Mouse (Mus musculus) small intestine, adult 2 months (tissue): ENCODE data around the gene Gm20388. TPM values are rescaled to one million over a fixed set of nuclear protein-coding genes. Genes with fewer than 3 reads are reported as not detected.

ENCODE experiments used
- H3K27ac ChIP-seq: fragments of 200-500 bp; 2 replicates; pipeline ENCODE4 v1.5.1; 2012; ENCODE audit warnings: low read depth, low read length, control low read depth, inconsistent platforms; ENCODE audit not compliant: insufficient read depth
- H3K27me3 ChIP-seq: fragments of 200-500 bp; 2 replicates; pipeline ENCODE4 v1.6.1; 2012; ENCODE audit warnings: mild to moderate bottlenecking, moderate library complexity, low read length, inconsistent platforms; ENCODE audit not compliant: control insufficient read depth, insufficient read depth
- H3K36me3 ChIP-seq: fragments of 200-500 bp; 2 replicates; pipeline ENCODE4 v1.6.1; 2012; ENCODE audit warnings: mild to moderate bottlenecking, low read length, control low read depth, inconsistent platforms; ENCODE audit not compliant: control insufficient read depth, insufficient read depth
- H3K4me1 ChIP-seq: fragments of 200-500 bp; 2 replicates; pipeline ENCODE4 v1.6.1; 2012; ENCODE audit warnings: low read length, inconsistent platforms, mixed read lengths; ENCODE audit not compliant: control insufficient read depth, insufficient read depth, insufficient read length
- H3K4me3 ChIP-seq: fragments of 200-500 bp; 2 replicates; pipeline ENCODE4 v1.5.1; 2012; ENCODE audit warnings: low read depth, mild to moderate bottlenecking, control low read depth, inconsistent platforms, low read length, moderate library complexity
- CTCF ChIP-seq: fragments of 200-500 bp; IDR thresholded peaks from 2 replicates; pipeline ENCODE4 v1.5.1; 2012; ENCODE audit warnings: low read depth, mild to moderate bottlenecking, control low read depth, inconsistent platforms, low read length, moderate library complexity, mixed read lengths; ENCODE audit not compliant: insufficient replicate concordance, insufficient read length; ENCODE audit errors: extremely low read depth
- POLR2A ChIP-seq: fragments of 200-500 bp; IDR thresholded peaks from 2 replicates; pipeline ENCODE4 v1.6.1; 2012; ENCODE audit warnings: low read depth, mild to moderate bottlenecking, control low read depth, inconsistent platforms, low read length, moderate library complexity
- WGBS: fragments of 180-500 bp; shearing (Covaris S2); methylation state at CpG from one replicate; pipeline ENCODE4 v1.1.7; 2018; 5-methylcytosine and 5-hydroxymethylcytosine counted together
- polyA plus RNA-seq: library from polyadenylated mRNA; depleted of rRNA; stranded (reverse); fragments of >200 nt; gene quantifications from 2 replicates; pipeline ENCODE4 v1.2.3, GENCODE M21; 2012

The Gm20388 gene
- polyA plus RNA-seq, 1 experiment, result 37.3 TPM

GRCm38 (mm10) chr8:122124326-122124725 is 2213.7 kb downstream of the Gm20388 start:
- Histone ChIP-seq H3K4me3 (no peak overlapping the region), H3K36me3 (no peaks in the 10 kb centered on the region), H3K4me1 (no peaks in the 10 kb centered on the region), H3K27me3 (no peaks in the 10 kb centered on the region), H3K27ac (no peak overlapping the region)
- 94% methylated on average over 3 of the region's 3 CpGs for WGBS
- no peak for TF ChIP-seq POLR2A
- TF ChIP-seq CTCF, result no peak

- H3K36me3 ChIP-seq, result no peaks in the 10 kb centered on the region
- 68% methylated on average over 8 of the region's 8 CpGs for WGBS
- H3K4me1 ChIP-seq, result no peaks in the 10 kb centered on the region
- no peak overlapping the region for H3K4me3 ChIP-seq
- H3K27me3 ChIP-seq, result no peaks in the 10 kb centered on the region
- TF ChIP-seq CTCF, result no peak
- TF ChIP-seq POLR2A, result no peak
- H3K27ac ChIP-seq, result no peak overlapping the region
These were observed 2216.0 kb downstream of the Gm20388 start for GRCm38 (mm10) chr8:122126659-122127058.

- TF ChIP-seq POLR2A (no peak), CTCF (no peak)
- Histone ChIP-seq H3K36me3 (no peaks in the 10 kb centered on the region), H3K4me3 (no peak overlapping the region), H3K4me1 (no peaks in the 10 kb centered on the region), H3K27me3 (no peaks in the 10 kb centered on the region), H3K27ac (no peak overlapping the region)
- WGBS, result 66% methylated on average over 3 of the region's 3 CpGs
These were observed 2223.5 kb downstream of the Gm20388 start for GRCm38 (mm10) chr8:122134121-122134529.

GRCm38 (mm10) chr8:122135494-122135893 is 2224.9 kb downstream of the Gm20388 start:
- WGBS, result 71% methylated on average over 5 of the region's 5 CpGs
- Histone ChIP-seq H3K27ac (no peak overlapping the region), H3K27me3 (no peaks in the 10 kb centered on the region), H3K4me3 (no peak overlapping the region), H3K36me3 (no peaks in the 10 kb centered on the region), H3K4me1 (no peaks in the 10 kb centered on the region)
- TF ChIP-seq POLR2A (no peak), CTCF (no peak)

GRCm38 (mm10) chr8:122139784-122140183 is 2229.1 kb downstream of the Gm20388 start:
- H3K4me1 ChIP-seq, result 0 out of 2 replicates have a peak, but pooled peaks cover 4% of the 10 kb centered on the region
- no peaks in the 10 kb centered on the region for H3K36me3 ChIP-seq
- TF ChIP-seq POLR2A (no peak), CTCF (peak; percentile 80; the same call in 1 of the 2 replicates)
- 35% methylated on average over 5 of the region's 5 CpGs for WGBS
- no peaks in the 10 kb centered on the region for H3K27me3 ChIP-seq
- no peak overlapping the region for H3K27ac ChIP-seq
- no peak overlapping the region for H3K4me3 ChIP-seq

- no peak overlapping the region for H3K27ac ChIP-seq
- 0 out of 2 replicates have a peak, but pooled peaks cover 4% of the 10 kb centered on the region for H3K4me1 ChIP-seq
- H3K27me3 ChIP-seq, result no peaks in the 10 kb centered on the region
- H3K4me3 ChIP-seq, result no peak overlapping the region
- 67% methylated on average over 4 of the region's 4 CpGs for WGBS
- no peaks in the 10 kb centered on the region for H3K36me3 ChIP-seq
- TF ChIP-seq CTCF (no peak), POLR2A (no peak)
These were observed 2229.8 kb downstream of the Gm20388 start for GRCm38 (mm10) chr8:122140411-122140810.

- Histone ChIP-seq H3K4me1 (0 out of 2 replicates have a peak, but pooled peaks cover 4% of the 10 kb centered on the region), H3K36me3 (no peaks in the 10 kb centered on the region), H3K27me3 (no peaks in the 10 kb centered on the region), H3K27ac (no peak overlapping the region), H3K4me3 (no peak overlapping the region)
- TF ChIP-seq POLR2A (no peak), CTCF (no peak)
- WGBS, result 88% methylated on average over 4 of the region's 4 CpGs
These were observed 2231.8 kb downstream of the Gm20388 start for GRCm38 (mm10) chr8:122142428-122142827.
